Mouse (Mus musculus) intestine, postnatal 0 days (tissue): Measurements from ENCODE around the gene Rsph14. TPM values are rescaled to one million over a fixed set of nuclear protein-coding genes. Genes with fewer than 3 reads are reported as not detected.

Experiments
- ATAC-seq: fragments of 200-750 bp; cut with Nextera tagmentation; 2 replicates; pipeline ENCODE4 v1.8.0; 2017; ENCODE audit warnings: mild to moderate bottlenecking, moderate TSS enrichment, moderate library complexity
- H3K27ac ChIP-seq: fragments of 300-500 bp; sonication (generic); 2 replicates; pipeline ENCODE4 v1.5.1; 2014; ENCODE audit warnings: mild to moderate bottlenecking, low read depth, low read length, moderate library complexity
- H3K27me3 ChIP-seq: fragments of 300-500 bp; sonication (generic); replicated peaks from 2 replicates; pipeline ENCODE4 v1.6.1; 2014; ENCODE audit warnings: low read length, mixed read lengths; ENCODE audit not compliant: control insufficient read depth, insufficient read depth
- H3K36me3 ChIP-seq: fragments of 300-500 bp; sonication (generic); 2 replicates; pipeline ENCODE4 v1.6.1; 2014; ENCODE audit warnings: mild to moderate bottlenecking, moderate library complexity; ENCODE audit not compliant: control insufficient read depth, insufficient read depth
- H3K4me1 ChIP-seq: fragments of 300-500 bp; sonication (generic); replicated peaks from 2 replicates; pipeline ENCODE4 v1.6.1; 2014; ENCODE audit warnings: antibody characterized with exemption, low read length, mixed read lengths; ENCODE audit not compliant: control insufficient read depth, insufficient read depth
- H3K4me2 ChIP-seq: fragments of 300-500 bp; sonication (generic); replicated peaks from 2 replicates; pipeline ENCODE4 v1.6.1; 2014; ENCODE audit warnings: low read depth, mild to moderate bottlenecking, moderate library complexity
- H3K4me3 ChIP-seq: fragments of 300-500 bp; sonication (generic); 2 replicates; pipeline ENCODE4 v1.5.1; 2014; ENCODE audit warnings: low read depth, low read length
- H3K9ac ChIP-seq: fragments of 300-500 bp; sonication (generic); 2 replicates; pipeline ENCODE4 v1.6.1; 2014; ENCODE audit warnings: mild to moderate bottlenecking, low read depth, low read length
- H3K9me3 ChIP-seq: fragments of 300-500 bp; sonication (generic); 2 replicates; pipeline ENCODE4 v1.6.1; 2016; ENCODE audit warnings: mixed run types; ENCODE audit not compliant: control insufficient read depth
- CTCF ChIP-seq: sonication (generic); IDR thresholded peaks from 2 replicates; pipeline ENCODE4 v1.5.1; 2016; ENCODE audit warnings: low read depth, mild to moderate bottlenecking, control low read depth, antibody characterized with exemption, moderate library complexity
- WGBS: fragments of 180-500 bp; shearing (Covaris S2); extraction: QIAGEN DNeasy Blood & Tissue Kit; methylation state at CpG from one replicate; pipeline ENCODE4 v1.1.7; 2014; 5-methylcytosine and 5-hydroxymethylcytosine counted together
- polyA plus RNA-seq: library from polyadenylated mRNA; unstranded; fragments of >200 nt; fragmentation: Nextera tagmentation; extraction: Ambion mirVana; gene quantifications from 2 replicates; pipeline ENCODE4 v1.2.1, GENCODE M21; 2015

Rsph14 gene
- polyA plus RNA-seq, 1 experiment from 2014 or later, result not detected

GRCm38 (mm10) chr10:75061341-75062188 lies 29.2 kb upstream of the Rsph14 start:
- no peak overlapping the region for H3K27ac ChIP-seq
- no peak for TF ChIP-seq CTCF
- WGBS, result 3% methylated on average over 70 of the region's 71 CpGs
- H3K4me1 ChIP-seq, result peaks cover 14% of the 10 kb centered on the region
- H3K4me2 ChIP-seq, result peak overlapping the region; percentile 81
- no peaks in the 10 kb centered on the region for H3K9me3 ChIP-seq
- no peaks in the 10 kb centered on the region for H3K27me3 ChIP-seq
- peak overlapping the region; percentile 81 for H3K4me3 ChIP-seq
- ATAC-seq, result no peak
- peak overlapping the region; percentile 78 for H3K9ac ChIP-seq
- no peaks in the 10 kb centered on the region for H3K36me3 ChIP-seq

GRCm38 (mm10) chr10:75060843-75061235 lies 28.5 kb upstream of the Rsph14 start:
- peak overlapping the region; percentile 21; the same call in 1 of the 2 replicates for H3K27ac ChIP-seq
- H3K4me1 ChIP-seq, result peaks cover 14% of the 10 kb centered on the region
- peak overlapping the region; percentile 78 for H3K9ac ChIP-seq
- no peak for TF ChIP-seq CTCF
- WGBS, result under 1% methylated on average over 41 of the region's 48 CpGs
- no peaks in the 10 kb centered on the region for H3K36me3 ChIP-seq
- H3K4me2 ChIP-seq, result peak overlapping the region; percentile 81
- peak; percentile 28 for ATAC-seq
- H3K4me3 ChIP-seq, result peak overlapping the region; percentile 81
- no peaks in the 10 kb centered on the region for H3K9me3 ChIP-seq
- no peaks in the 10 kb centered on the region for H3K27me3 ChIP-seq

- ATAC-seq, result peak; percentile 78
- peak within 1 kb of the TSS; percentile 21; the same call in 1 of the 2 replicates for H3K27ac ChIP-seq
- H3K4me3 ChIP-seq, result peak within 1 kb of the TSS; percentile 81
- TF ChIP-seq CTCF, result no peak
- H3K9me3 ChIP-seq, result no peaks in the 10 kb centered on the region
- H3K9ac ChIP-seq, result peak within 1 kb of the TSS; percentile 78
- no peaks in the 10 kb centered on the region for H3K36me3 ChIP-seq
- no peaks in the 10 kb centered on the region for H3K27me3 ChIP-seq
- H3K4me1 ChIP-seq, result peaks cover 14% of the 10 kb centered on the region
- peak within 1 kb of the TSS; percentile 81 for H3K4me2 ChIP-seq
- 1% methylated on average over 38 of the region's 73 CpGs for WGBS
These were observed 27.9 kb upstream of the Rsph14 start, which contains the start of gene Bcr for GRCm38 (mm10) chr10:75060217-75060842. Gene Bcr (plus strand): TSS chr10:75060592.

- H3K4me2 ChIP-seq, result peak overlapping the region; percentile 81
- ATAC-seq, result 0 out of 2 replicates have a peak, but pooled peaks have one; percentile 24
- H3K36me3 ChIP-seq, result no peaks in the 10 kb centered on the region
- no peaks in the 10 kb centered on the region for H3K9me3 ChIP-seq
- under 1% methylated on average over 11 of the region's 11 CpGs for WGBS
- H3K4me3 ChIP-seq, result peak overlapping the region; percentile 81; the same call in 1 of the 2 replicates
- peaks cover 17% of the 10 kb centered on the region for H3K4me1 ChIP-seq
- no peak overlapping the region for H3K27ac ChIP-seq
- TF ChIP-seq CTCF, result peak; percentile 90
- H3K27me3 ChIP-seq, result no peaks in the 10 kb centered on the region
- H3K9ac ChIP-seq, result no peak overlapping the region
These were observed 27.0 kb upstream of the Rsph14 start for GRCm38 (mm10) chr10:75059396-75059795.

GRCm38 (mm10) chr10:75058761-75059395 lies 26.5 kb upstream of the Rsph14 start:
- Histone ChIP-seq H3K9me3 (no peaks in the 10 kb centered on the region), H3K27me3 (no peaks in the 10 kb centered on the region), H3K36me3 (no peaks in the 10 kb centered on the region), H3K27ac (no peak overlapping the region), H3K9ac (no peak overlapping the region), H3K4me3 (no peak overlapping the region), H3K4me1 (peaks cover 17% of the 10 kb centered on the region), H3K4me2 (peak overlapping the region; percentile 81)
- no peak for ATAC-seq
- 40% methylated on average over 9 of the region's 9 CpGs for WGBS
- no peak for TF ChIP-seq CTCF

GRCm38 (mm10) chr10:75058336-75058735 lies 25.9 kb upstream of the Rsph14 start:
- H3K9ac ChIP-seq, result no peak overlapping the region
- H3K36me3 ChIP-seq, result no peaks in the 10 kb centered on the region
- 62% methylated on average over 8 of the region's 8 CpGs for WGBS
- no peak overlapping the region for H3K27ac ChIP-seq
- ATAC-seq, result no peak
- no peak overlapping the region for H3K4me2 ChIP-seq
- no peaks in the 10 kb centered on the region for H3K9me3 ChIP-seq
- H3K4me3 ChIP-seq, result no peak overlapping the region
- peaks cover 17% of the 10 kb centered on the region for H3K4me1 ChIP-seq
- TF ChIP-seq CTCF, result no peak
- no peaks in the 10 kb centered on the region for H3K27me3 ChIP-seq
